24 mouse cellular contexts compared by ENCODE assay signal in the genomic region with DNA sequence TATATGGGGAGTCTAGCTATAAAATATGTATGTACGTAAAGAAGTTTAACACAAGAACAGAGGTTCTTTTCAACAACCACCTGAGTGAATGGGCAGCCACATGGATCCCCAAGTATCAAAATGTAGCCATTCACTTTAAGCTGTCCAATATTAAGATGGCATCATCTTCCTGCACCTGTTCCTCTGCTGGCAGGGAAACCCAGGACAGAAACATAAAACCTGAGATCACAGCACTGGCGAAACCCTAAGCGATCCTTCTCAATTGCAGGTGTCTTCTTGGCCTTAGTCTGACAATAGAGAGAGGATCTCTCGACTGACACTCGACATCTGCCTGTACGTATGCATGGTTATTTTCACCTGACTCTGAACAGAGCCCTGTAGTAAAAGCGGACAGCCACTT.
"Had no signal": no experiment of that assay in that cellular context is flagged by ENCODE, and none has a peak within 500 bp of the region (broad histone marks: within the 10 kb centered on the region; RNA-seq: fewer than 3 reads in every experiment).

No protein-coding gene starts in this region.

- DNase-seq: forebrain, postnatal 0 days; heart, adult 11 months; heart, adult 2 months; heart, postnatal 14 days; heart, postnatal 36 days; kidney, adult 11 months; kidney, adult 2 months; kidney, adult 9 months; kidney, postnatal 14 days; kidney, postnatal 36 days; layer of hippocampus, adult 9-11 months; layer of hippocampus, postnatal 36 days; left cerebral cortex, postnatal 4 days had no signal

- H3K4me1 ChIP-seq: heart, embryonic 13.5 days; heart, embryonic 15.5 days; hindbrain, embryonic 13.5 days; hindbrain, embryonic 15.5 days; kidney, embryonic 15.5 days; limb, embryonic 13.5 days; limb, embryonic 15.5 days; liver, embryonic 12.5 days had no signal

- H3K27ac ChIP-seq: heart, adult 2 months; heart, embryonic 13.5 days; heart, embryonic 15.5 days; hindbrain, embryonic 13.5 days; hindbrain, embryonic 15.5 days; hindbrain, postnatal 0 days; kidney, embryonic 15.5 days; kidney, postnatal 0 days; limb, embryonic 13.5 days; limb, embryonic 15.5 days; liver, embryonic 12.5 days; liver, embryonic 14.5 days had no signal

- H3K4me3 ChIP-seq: heart, adult 2 months; heart, embryonic 13.5 days; heart, embryonic 15.5 days; hindbrain, embryonic 13.5 days; hindbrain, embryonic 15.5 days; kidney, embryonic 15.5 days; limb, embryonic 13.5 days; limb, embryonic 15.5 days; liver, embryonic 12.5 days had no signal

- H3K27me3 ChIP-seq: heart, embryonic 13.5 days; heart, embryonic 15.5 days; hindbrain, embryonic 13.5 days; hindbrain, embryonic 15.5 days; kidney, embryonic 15.5 days; limb, embryonic 13.5 days; limb, embryonic 15.5 days; liver, embryonic 12.5 days had no signal
